Mouse (Mus musculus): ENCODE measurements around the gene Kdm5c.
"Not testable (repeated sequence)": the region's sequence is repeated elsewhere in the genome, so short reads cannot be mapped to it uniquely, and the experiment has no call there.

Gene Kdm5c

GRCm38 (mm10) chrX:152232781-152233763, at the start of gene Kdm5c:
Gene Kdm5c (plus strand): TSS chrX:152233020.
- DNase-seq (ENCODE audit: extremely low read depth, insufficient read length, low spot score): peak; percentile 100

GRCm38 (mm10) chrX:152187151-152187550, 45.7 kb upstream of the Kdm5c start:
- no peak for DNase-seq (ENCODE audit: extremely low read depth, insufficient read length, low spot score)

DNA sequence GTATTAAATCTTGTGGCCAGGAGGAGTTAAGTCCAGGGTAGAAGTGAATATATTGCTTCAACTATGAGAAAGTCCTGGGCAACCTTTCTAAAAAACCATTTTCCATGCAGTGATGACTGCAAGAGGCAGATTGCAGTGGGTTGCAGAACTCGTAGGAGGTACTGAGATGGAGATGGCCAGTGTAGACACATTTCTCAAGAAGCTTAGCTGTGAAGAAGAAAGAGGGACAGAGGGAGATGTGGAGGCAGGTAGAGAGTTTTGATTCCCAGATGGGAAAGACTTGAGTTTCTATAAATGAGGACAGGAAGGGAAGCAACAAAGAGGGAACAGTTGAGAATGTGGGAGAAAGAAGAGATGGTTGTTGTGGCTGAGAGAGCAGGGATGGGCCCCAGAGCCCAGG, 41.6 kb upstream of the Kdm5c start:
- DNase-seq (ENCODE audit: extremely low read depth, insufficient read length, low spot score): no peak

- no peak for DNase-seq (ENCODE audit: extremely low read depth, insufficient read length, low spot score)
Measured at GRCm38 (mm10) chrX:152197814-152198648, 34.8 kb upstream of the Kdm5c start.

DNA sequence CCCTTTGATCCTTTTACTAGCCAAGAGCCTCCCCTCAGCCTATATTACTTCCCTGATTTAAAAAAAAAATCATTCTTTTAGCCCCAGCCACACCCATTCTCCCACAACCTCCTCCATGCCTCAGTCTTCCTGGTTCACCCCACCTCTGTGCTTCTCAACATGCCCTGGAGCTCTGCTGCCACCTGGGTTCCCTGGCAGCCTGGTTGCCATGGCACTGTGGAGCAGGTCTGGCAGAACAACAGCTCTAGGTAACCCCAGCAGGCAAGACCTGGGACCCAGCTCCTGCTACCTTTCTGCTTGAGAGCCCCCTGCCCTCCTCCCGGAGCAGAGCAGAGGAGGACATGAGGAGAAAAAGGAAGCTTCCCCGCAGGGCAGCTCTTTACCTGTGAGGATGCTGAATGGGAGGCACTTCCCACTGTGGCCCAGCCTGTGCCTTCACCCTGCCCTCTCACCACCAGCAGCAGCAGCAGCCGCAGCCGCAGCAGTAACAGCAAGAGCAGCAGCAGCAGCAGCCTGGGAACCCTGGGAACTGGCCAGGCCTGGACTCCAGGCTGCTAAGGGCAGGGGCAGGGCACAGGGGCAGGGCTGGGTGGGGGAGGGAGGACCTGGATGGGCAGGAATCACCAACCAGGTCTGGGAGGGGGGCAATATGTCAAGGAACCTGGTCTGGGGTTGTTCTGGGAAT, 30.9 kb upstream of the Kdm5c start:
- no peak for DNase-seq (ENCODE audit: extremely low read depth, insufficient read length, low spot score)

GRCm38 (mm10) chrX:152202422-152203103, 30.3 kb upstream of the Kdm5c start:
- DNase-seq (ENCODE audit: extremely low read depth, insufficient read length, low spot score): no peak

GRCm38 (mm10) chrX:152203247-152203646, 29.6 kb upstream of the Kdm5c start:
- DNase-seq (ENCODE audit: extremely low read depth, insufficient read length, low spot score): no peak

DNA sequence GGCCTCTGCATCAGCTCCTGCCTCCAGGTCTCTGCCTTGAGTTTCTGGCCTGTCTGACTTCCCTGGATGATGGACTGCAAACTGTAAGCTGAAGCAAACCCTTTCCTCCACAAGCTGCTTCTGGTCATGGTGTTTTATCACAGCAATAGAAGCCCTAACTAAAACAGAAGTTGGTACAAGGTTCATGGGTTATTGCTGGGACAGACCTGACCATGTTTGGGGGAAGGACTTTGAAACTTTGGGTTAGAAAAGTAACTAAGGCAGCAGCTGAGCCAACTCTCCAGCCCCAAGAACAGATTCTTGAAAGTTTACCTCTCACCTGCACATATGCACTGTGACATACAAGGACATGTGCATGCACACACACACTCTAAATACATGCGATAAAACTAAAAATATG, 27.3 kb upstream of the Kdm5c start:
- DNase-seq (ENCODE audit: extremely low read depth, insufficient read length, low spot score): no peak

DNA sequence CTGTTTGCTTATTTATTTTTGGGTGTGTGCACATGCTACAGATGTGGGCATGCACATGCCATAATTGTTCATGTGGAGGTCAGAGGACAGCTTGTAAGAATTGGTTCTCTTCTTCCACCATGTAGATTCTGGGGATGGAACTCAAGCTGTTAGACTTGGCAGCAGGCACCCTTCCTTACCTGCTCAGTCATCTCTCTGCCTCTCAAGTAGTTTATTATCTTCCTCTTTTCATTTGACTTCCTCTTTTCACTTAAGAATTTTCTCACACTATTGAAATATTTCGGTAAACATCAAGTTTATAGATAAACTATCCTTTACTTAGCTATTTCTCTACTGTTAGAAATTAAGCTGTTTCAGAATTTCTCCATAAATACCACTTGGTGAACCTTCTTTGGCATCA, 18.1 kb upstream of the Kdm5c start:
- no peak for DNase-seq (ENCODE audit: extremely low read depth, insufficient read length, low spot score)

DNA sequence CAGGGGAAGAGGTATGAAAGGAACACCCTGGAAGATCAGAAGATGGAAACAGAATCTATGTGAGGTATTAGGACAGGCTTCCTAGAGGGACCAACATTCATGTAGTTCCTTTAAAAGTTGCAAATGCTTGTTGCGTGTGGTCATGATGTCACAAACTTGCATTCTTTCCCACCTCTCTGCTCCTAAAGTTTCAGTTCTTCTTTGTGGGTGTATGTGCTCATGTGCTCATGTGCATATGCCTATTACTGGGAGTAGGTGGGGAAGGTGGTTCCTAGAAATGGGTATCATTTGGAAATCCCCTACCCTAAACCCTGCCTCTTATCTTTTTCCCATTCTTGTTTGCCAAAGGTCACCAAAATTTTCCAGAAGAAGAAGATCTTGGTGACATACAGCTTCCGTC, 14.3 kb upstream of the Kdm5c start:
- DNase-seq (ENCODE audit: extremely low read depth, insufficient read length, low spot score): no peak

- no peak for DNase-seq (ENCODE audit: extremely low read depth, insufficient read length, low spot score)
Measured at GRCm38 (mm10) chrX:152221721-152222120, 11.1 kb upstream of the Kdm5c start.

GRCm38 (mm10) chrX:152222226-152222625, 10.6 kb upstream of the Kdm5c start:
- DNase-seq (ENCODE audit: extremely low read depth, insufficient read length, low spot score): no peak

GRCm38 (mm10) chrX:152223313-152223712, 9.5 kb upstream of the Kdm5c start:
- no peak for DNase-seq (ENCODE audit: extremely low read depth, insufficient read length, low spot score)

DNA sequence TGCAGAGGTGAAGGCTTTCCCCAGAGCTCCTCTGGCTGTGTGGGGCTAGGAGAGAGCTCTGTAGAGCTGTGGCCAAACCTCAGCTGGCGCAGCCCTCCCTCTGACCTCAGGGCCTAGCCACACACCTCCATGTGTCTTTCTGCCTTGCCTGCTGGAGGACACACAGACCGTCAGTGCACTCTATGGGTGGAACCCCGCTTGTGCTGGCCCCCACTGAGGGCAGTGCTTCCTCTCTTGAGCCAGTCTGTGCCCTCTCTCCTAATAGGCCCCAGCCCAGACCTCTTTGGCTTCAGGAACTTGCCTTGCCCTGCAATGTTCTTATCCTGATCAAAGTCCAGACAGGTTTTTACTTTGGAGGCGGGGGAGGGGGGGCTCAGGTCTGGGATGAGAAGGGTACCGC, 8.5 kb upstream of the Kdm5c start:
- DNase-seq (ENCODE audit: extremely low read depth, insufficient read length, low spot score): no peak

DNA sequence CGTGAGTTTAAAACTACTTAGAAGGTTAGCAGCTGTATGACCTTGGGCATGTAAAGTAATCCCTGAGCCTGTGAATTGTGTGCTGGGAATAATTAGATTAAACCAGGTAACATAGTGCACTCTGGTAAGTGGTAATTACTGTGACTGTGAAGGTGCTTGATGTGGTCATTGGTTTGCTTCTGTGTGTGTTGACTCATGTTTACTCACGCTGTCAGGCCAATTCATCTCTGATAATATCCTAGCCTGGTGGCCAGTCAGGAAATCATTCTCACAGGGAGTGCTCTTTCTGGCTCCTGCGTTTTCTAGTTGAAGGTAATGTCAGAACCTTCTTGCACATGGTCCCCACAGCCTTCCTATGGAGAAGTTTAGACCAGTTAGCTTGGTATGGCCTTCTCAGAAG, 1.3 kb downstream of the Kdm5c start:
- no peak for DNase-seq (ENCODE audit: extremely low read depth, insufficient read length, low spot score)

- no peak for DNase-seq (ENCODE audit: extremely low read depth, insufficient read length, low spot score)
Measured at GRCm38 (mm10) chrX:152235758-152236157, 2.9 kb downstream of the Kdm5c start.

DNA sequence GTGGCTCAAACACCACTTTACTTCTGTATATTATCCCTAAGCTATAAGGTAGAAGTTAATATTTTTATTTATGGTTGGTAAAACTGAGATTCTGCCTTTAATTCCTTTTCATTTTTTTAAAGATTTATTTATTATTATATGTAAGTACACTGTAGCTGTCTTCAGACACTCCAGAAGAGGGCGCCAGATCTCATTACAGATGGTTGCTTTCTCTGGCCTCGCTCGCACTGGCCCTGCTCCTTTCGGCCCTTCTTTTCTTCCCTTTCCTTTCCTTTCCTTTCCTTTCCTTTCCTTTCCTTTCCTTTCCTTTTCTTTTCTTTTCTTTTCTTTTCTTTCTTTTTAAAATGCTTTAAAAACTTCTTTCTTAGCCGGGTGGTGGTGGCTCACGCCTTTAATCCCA, 10.3 kb downstream of the Kdm5c start:
- DNase-seq (ENCODE audit: extremely low read depth, insufficient read length, low spot score): not testable (repeated sequence)

- no peak for DNase-seq (ENCODE audit: extremely low read depth, insufficient read length, low spot score)
Measured at GRCm38 (mm10) chrX:152244492-152245189, 11.8 kb downstream of the Kdm5c start.

GRCm38 (mm10) chrX:152271189-152271588, 38.4 kb downstream of the Kdm5c start:
- DNase-seq (ENCODE audit: extremely low read depth, insufficient read length, low spot score): no peak

- DNase-seq (ENCODE audit: extremely low read depth, insufficient read length, low spot score): no peak
Measured at GRCm38 (mm10) chrX:152279384-152279783, 46.6 kb downstream of the Kdm5c start.
